Mouse (Mus musculus) heart, postnatal 25 days (tissue): ENCODE results near the gene Pigl. TPM values are rescaled to one million over a fixed set of nuclear protein-coding genes. Genes with fewer than 3 reads are reported as not detected.

ENCODE experiments used
- DNase-seq: peaks from one replicate; pipeline ENCODE4 v3.0.0; 2022; ENCODE audit warnings: low spot score
- intact Hi-C: fragments of 180-260 bp; cut with DNase I; formaldehyde crosslinking; loops from one replicate; pipeline ENCODE4 v1.15.1; 2025
- total RNA-seq, 2 experiments: library from RNA; stranded (reverse); gene quantifications; 2 replicates each; pipeline ENCODE4 v1.2.3; 2021

Pigl gene
- total RNA-seq, 2 experiments from 2014 or later: 2.8 to 3.3 TPM

DNA sequence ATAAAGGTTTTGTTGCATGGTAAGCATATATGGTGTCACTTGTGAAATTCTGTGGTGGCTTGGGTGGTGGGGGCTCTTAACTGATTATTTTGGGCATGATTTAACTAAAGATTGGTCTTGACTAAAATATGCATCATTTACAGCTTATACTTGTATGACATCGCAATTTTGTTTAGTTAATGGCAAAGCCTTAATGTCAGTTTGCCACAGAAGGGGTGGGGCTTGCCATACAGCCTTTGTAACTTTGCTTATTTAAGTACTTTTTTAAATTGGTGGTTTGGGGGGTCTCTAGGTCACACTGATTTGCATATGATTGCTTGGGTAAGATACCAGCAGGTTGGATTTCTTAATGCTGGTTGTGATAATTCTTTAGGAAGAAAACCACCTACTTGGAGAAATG lies 94.9 kb downstream of the Pigl start:
- no peak for DNase-seq
- intact Hi-C loops: loop anchor here (5.0 to 10.0 kb wide), 2 partner anchors 96 to 618 kb away; partner anchors contain the start of genes Akap10, Ncor1 and Pigl

DNA sequence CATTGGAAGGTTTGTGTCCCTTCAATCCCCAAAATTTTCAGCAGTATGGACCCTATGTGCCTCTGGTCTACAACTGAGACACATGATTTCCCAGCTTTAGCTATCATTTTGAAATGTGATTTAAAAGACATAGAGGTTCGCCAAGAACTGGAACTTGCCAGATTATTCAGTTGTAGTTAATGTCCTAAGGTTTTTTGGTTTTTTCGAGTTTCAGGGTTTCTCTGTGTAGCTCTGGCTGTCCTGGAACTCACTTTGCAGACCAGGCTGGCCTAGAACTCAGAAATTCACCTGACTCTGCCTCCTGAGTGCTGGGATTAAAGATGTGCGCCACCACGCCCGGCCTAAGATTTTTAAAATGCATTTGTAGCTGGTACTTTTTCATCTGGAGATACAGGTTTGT lies 95.4 kb downstream of the Pigl start:
- no peak for DNase-seq

DNA sequence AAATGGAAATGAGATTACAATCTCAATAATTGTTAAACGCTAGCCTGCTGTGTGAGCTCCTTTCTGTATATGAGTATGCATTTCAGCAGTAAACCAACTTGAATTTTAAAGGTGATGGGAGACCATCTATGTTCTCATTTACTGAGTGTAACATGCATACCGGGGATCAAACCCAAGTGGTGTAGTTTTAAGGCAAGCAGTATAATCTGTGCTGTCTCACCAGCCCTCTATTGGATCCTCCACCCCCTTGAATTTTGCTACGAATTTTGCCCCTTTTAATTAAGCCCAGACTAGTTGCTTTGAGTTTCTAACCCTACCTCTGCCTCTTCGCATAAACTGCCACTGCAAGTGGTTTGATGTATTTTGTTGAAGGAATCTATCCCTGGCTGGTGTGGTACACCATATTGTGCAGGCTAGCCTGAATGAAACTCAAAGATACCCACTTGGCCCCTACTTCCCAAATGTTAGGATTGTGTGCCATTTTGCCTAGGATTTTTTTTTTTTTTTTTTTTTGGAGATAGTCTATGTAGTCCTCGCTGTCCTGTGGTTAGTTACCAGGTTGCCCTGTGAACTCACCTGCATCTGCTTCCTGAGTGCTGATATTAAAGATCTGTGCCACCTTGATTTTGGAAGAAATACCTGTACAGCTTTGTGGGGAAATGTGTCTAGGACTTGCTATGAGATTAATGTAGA lies 96.0 kb downstream of the Pigl start:
- intact Hi-C loops: loop anchor here (5.0 to 10.0 kb wide), 2 partner anchors 97 to 620 kb away; partner anchors contain the start of genes Akap10, Ncor1 and Pigl
- DNase-seq: no peak

More for the DNA sequence above, 95.4 kb downstream of the Pigl start:
- intact Hi-C loops: loop anchor here (5.0 to 10.0 kb wide), 2 partner anchors 96 to 619 kb away; partner anchors contain the start of genes Akap10, Ncor1 and Pigl

- no peak for DNase-seq
- intact Hi-C loops: loop anchor here (5.0 to 10.0 kb wide), 2 partner anchors 98 to 620 kb away; partner anchors contain the start of genes Akap10, Ncor1 and Pigl
Observed at GRCm38 (mm10) chr11:62554934-62555517, 96.8 kb downstream of the Pigl start.

DNA sequence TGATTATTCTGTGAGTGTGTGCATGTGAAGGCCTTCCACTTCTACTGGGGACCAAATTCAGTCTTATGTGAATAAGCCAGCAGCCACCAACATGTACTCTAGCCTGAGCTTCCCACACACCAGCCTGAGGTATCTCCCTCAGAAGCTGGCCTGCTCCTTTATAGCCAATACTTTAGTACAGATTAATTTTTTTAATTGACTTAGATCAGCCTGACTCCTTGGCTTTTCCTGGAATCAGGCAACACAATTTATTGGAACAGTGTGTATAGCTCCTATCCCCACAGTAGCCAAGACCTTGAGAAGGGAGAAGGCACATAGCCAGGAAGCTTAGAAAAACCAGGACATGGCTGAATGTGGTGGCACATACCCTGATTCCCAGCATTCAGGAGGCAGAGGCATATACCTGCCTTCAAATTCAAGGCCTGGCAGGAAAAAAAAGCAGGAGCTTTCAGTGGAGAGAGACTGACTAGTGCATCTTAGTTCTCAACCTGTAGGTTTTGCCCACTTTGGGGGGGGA lies 97.7 kb downstream of the Pigl start:
- no peak for DNase-seq
- intact Hi-C loops: loop anchor here (10.0 kb wide), 1 partner anchor 621 kb away; the partner anchor contains the start of gene Akap10

- intact Hi-C loops: loop anchor here (10.0 kb wide), 1 partner anchor 622 kb away; the partner anchor contains the start of gene Akap10
- DNase-seq: no peak
Observed at GRCm38 (mm10) chr11:62557205-62557604, 98.9 kb downstream of the Pigl start.

- intact Hi-C loops: loop anchor here (10.0 kb wide), 1 partner anchor 623 kb away; the partner anchor contains the start of gene Akap10
Observed at GRCm38 (mm10) chr11:62558152-62558551, 99.9 kb downstream of the Pigl start.

DNA sequence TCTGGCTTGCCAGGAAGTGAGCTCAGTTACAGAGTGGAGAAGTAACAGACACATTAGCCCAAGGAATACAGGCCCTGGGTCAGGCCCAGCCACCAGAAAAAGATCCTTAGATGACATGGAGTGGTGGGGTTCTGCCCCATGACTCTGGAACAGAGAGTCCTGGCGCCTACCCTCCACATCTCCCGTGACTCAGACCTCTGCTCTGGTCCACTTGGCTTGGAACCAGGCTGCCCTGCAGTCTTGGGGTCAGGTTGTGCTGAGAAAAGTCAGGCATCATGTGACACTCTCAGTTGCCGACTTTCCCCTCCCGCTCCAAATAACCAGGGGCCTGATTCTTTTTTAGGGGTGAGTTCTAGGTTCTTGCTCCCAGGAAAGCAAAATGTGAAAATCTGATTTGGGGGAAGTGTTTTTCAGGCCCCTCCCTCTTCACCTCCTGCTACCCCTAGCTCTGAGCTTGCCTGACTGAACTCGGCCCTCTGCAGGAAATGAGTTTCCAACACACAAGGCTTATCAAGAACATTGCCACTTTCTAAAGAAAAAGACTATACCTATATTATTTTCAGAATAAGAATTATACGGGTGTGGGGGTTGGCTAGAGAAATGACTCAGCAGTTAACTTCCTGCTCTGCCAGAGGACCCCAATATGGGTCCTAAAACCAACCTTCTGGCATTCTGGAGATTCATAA lies 100.8 kb downstream of the Pigl start:
- DNase-seq: peak; percentile 33
- intact Hi-C loops: loop anchor here (10.0 kb wide), 1 partner anchor 624 kb away; the partner anchor contains the start of gene Akap10

More at GRCm38 (mm10) chr11:62558152-62558551, 99.9 kb downstream of the Pigl start:
- DNase-seq: no peak

GRCm38 (mm10) chr11:62560463-62561016 lies 102.3 kb downstream of the Pigl start:
- intact Hi-C loops: no loop called here
- no peak for DNase-seq

- DNase-seq: no peak
- intact Hi-C loops: no loop called here
Observed at GRCm38 (mm10) chr11:62563590-62563989, 105.3 kb downstream of the Pigl start.

Other genes with a start within 250 kb of the Pigl start
- gene Adora2b, start 209.5 kb upstream of the Pigl start, total RNA-seq: 1 to 10 TPM in 1 of 2 experiments, under 1 TPM in 1; 0.87 to 1.1 TPM
- gene Zswim7, start 177.1 kb upstream of the Pigl start, total RNA-seq: 10 to 100 TPM; 11.7 to 12.0 TPM
- gene Ttc19, start 177.0 kb upstream of the Pigl start, total RNA-seq: 10 to 100 TPM; 36.0 to 40.8 TPM
- 100 to 1,000 TPM; 126 TPM for gene Ncor1, start 81 bp downstream of the Pigl start, total RNA-seq
- gene Cenpv, start 80.8 kb downstream of the Pigl start, total RNA-seq: 10 to 100 TPM; 22.5 to 26.4 TPM
- gene Ubb, start 92.7 kb downstream of the Pigl start, total RNA-seq: 100 to 1,000 TPM; 561 to 624 TPM
- gene Trpv2, start 116.0 kb downstream of the Pigl start, total RNA-seq: 1 to 10 TPM; 2.4 to 3.3 TPM
- 1 to 10 TPM; 4.9 to 6.4 TPM for gene Lrrc75a, start 190.1 kb downstream of the Pigl start, total RNA-seq
- 1 to 10 TPM; 6.9 to 7.0 TPM for gene Mmgt2, start 190.2 kb downstream of the Pigl start, total RNA-seq